Mouse (Mus musculus): Measurements from ENCODE around the gene Atp6v1c2. TPM values are rescaled to one million over a fixed set of nuclear protein-coding genes. Genes with fewer than 3 reads are reported as not detected.

Atp6v1c2 gene
- total and polyA plus RNA-seq, 3 experiments: 0.19 to 0.42 TPM; not detected in 1

DNA sequence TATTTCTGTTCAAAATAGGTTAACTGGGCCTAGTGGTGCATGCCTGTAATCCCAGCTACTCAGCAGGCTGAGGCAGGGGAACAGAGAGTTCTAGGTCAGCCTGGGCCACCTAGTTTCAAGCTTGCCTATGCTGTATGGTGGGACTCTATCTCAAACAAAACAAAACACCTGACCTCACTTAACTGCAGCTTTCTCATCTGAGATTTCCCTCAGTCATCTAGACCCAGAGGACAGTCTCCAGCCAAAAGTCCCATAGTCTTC is 89.8 kb downstream of the Atp6v1c2 start:
- no peaks in the 10 kb centered on the region for H3K27me3 ChIP-seq (replicated peaks)
- H3K4me2 ChIP-seq (ENCODE audit: insufficient read depth, low read depth, poor library complexity, severe bottlenecking): no peak overlapping the region
- TF ChIP-seq EP300 (IDR thresholded peaks at IDR 0.05; ENCODE audit: low read length) (no peak), ZKSCAN1 (IDR thresholded peaks at IDR 0.05; ENCODE audit: borderline replicate concordance, low read depth, low read length) (no peak), MAFK (IDR thresholded peaks at IDR 0.05; ENCODE audit: insufficient replicate concordance, low read length) (no peak), TCF12 (IDR thresholded peaks at IDR 0.05; ENCODE audit: low read depth, low read length) (no peak), RAD21 (IDR thresholded peaks at IDR 0.05; ENCODE audit: low read depth, low read length) (no peak), PAX5 (IDR thresholded peaks at IDR 0.05; ENCODE audit: low read length) (no peak), GABPA (IDR thresholded peaks at IDR 0.05; ENCODE audit: insufficient replicate concordance, low read depth, low read length) (no peak), MAZ (IDR thresholded peaks at IDR 0.05; ENCODE audit: low read depth, low read length) (no peak), NELFE (IDR thresholded peaks at IDR 0.05; ENCODE audit: low read depth, low read length) (no peak), RCOR1 (conservative IDR thresholded peaks at IDR 0.05; ENCODE audit: low read depth, low read length) (no peak)
- dilution Hi-C loops (cut with MboI; ENCODE audit: extremely low pct_ligation_motif_present, extremely low pct_unique_long_range_greater_than_20kb, low sequenced_read_pairs) (no loop called here), in situ Hi-C loops (cut with MboI; ENCODE audit: low pct_ligation_motif_present, low pct_unique_long_range_greater_than_20kb, low sequenced_read_pairs) (loop anchor here (25.0 kb wide), 1 partner anchor 527 kb away; no protein-coding TSS in a partner anchor)
- H3K79me2 ChIP-seq (replicated peaks; ENCODE audit: control insufficient read depth, extremely low read depth, insufficient read depth, poor library complexity, severe bottlenecking): no peaks in the 10 kb centered on the region
- no peaks in the 10 kb centered on the region for H3K36me3 ChIP-seq (replicated peaks in 1 of 2; ENCODE audit: control insufficient read depth in 1 of 2, insufficient read depth in 1 of 2, low read length in 1 of 2)
- H3K4me1 ChIP-seq (ENCODE audit: control insufficient read depth in 1 of 2, insufficient read depth in 2 of 2): peaks cover 3 to 14% of the 10 kb centered on the region in 2 experiments
- no peaks in the 10 kb centered on the region for H3K9me3 ChIP-seq (replicated peaks; ENCODE audit: low read length)
- no peak overlapping the region for H3K4me3 ChIP-seq (replicated peaks in 1 of 3; ENCODE audit: low read depth in 2 of 3, low read length in 2 of 3, poor library complexity in 1 of 3)
- no peak overlapping the region for H3K9ac ChIP-seq (ENCODE audit: insufficient read depth, low read depth)
- no peak for DNase-seq (ENCODE audit: extremely low read depth)
- H3K27ac ChIP-seq (ENCODE audit: insufficient read depth, low read depth): no peak overlapping the region

DNA sequence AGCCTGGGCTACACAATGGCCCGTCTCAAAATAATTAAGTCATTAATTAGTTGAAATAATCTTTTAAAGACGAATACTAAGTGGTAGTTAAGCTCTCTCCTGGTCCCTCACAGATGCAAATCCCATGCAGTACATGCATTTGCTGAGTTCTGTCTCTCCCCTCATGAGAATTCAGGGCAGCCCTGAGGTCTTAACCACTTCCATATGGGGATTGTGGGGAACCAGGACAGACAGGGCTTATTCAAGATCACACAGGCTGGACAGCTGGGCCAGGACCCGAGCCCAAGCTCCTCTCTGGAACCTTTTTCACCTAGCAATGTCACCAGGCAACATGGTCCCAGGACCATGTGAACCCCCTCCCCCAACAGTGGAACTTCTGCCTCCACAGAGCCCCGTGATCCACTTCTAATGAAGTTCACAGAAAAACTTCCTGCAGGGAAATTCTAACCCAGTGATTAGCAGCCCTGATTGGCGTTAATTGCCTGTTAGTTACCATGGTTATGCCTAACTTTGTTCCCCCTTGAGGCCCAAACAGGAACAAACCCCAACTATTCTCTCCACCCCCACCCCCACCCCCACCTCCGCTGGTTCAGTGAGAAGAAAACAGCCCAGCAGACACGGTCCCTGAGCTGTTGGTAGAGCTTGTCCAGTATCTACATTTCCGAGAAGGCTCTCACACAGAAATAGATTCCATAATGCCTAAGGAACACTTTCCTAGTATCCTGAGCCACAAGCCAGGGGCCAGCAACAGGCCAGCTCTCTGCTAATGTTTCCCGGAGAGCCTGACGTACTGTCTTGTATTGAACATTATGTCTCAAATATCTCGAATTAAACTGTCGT is 90.4 kb downstream of the Atp6v1c2 start:
- Histone ChIP-seq H3K27ac (ENCODE audit: insufficient read depth, low read depth) (no peak overlapping the region), H3K4me3 (replicated peaks in 1 of 3; ENCODE audit: low read depth in 2 of 3, low read length in 2 of 3, poor library complexity in 1 of 3) (no peak overlapping the region), H3K36me3 (replicated peaks in 1 of 2; ENCODE audit: control insufficient read depth in 1 of 2, insufficient read depth in 1 of 2, low read length in 1 of 2) (no peaks in the 10 kb centered on the region), H3K9me3 (replicated peaks; ENCODE audit: low read length) (no peaks in the 10 kb centered on the region), H3K27me3 (replicated peaks) (no peaks in the 10 kb centered on the region), H3K4me2 (ENCODE audit: insufficient read depth, low read depth, poor library complexity, severe bottlenecking) (no peak overlapping the region), H3K4me1 (ENCODE audit: control insufficient read depth in 1 of 2, insufficient read depth in 2 of 2) (peaks cover 3 to 14% of the 10 kb centered on the region in 2 experiments), H3K9ac (ENCODE audit: insufficient read depth, low read depth) (no peak overlapping the region), H3K79me2 (replicated peaks; ENCODE audit: control insufficient read depth, extremely low read depth, insufficient read depth, poor library complexity, severe bottlenecking) (no peaks in the 10 kb centered on the region)
- no peak for TF ChIP-seq JUND (conservative IDR thresholded peaks at IDR 0.05; ENCODE audit: low read depth, low read length)
- no peak for TF ChIP-seq HCFC1 (IDR thresholded peaks at IDR 0.05; ENCODE audit: low read depth, low read length)
- TF ChIP-seq EP300 (IDR thresholded peaks at IDR 0.05; ENCODE audit: low read length): no peak
- no peak for TF ChIP-seq MAX (IDR thresholded peaks at IDR 0.05; ENCODE audit: low read length)
- dilution Hi-C loops (cut with MboI; ENCODE audit: extremely low pct_ligation_motif_present, extremely low pct_unique_long_range_greater_than_20kb, low sequenced_read_pairs): no loop called here
- in situ Hi-C loops (cut with MboI; ENCODE audit: low pct_ligation_motif_present, low pct_unique_long_range_greater_than_20kb, low sequenced_read_pairs): loop anchor here (25.0 kb wide), 1 partner anchor 527 kb away; no protein-coding TSS in a partner anchor
- DNase-seq (ENCODE audit: extremely low read depth): no peak

All from CH12.LX (cell line).